Mouse (Mus musculus) lung, postnatal 25 days (tissue): ENCODE results near the gene Nufip1.

ENCODE experiments used
- DNase-seq: peaks from one replicate; pipeline ENCODE4 v3.0.0; 2022; ENCODE audit warnings: low spot score

Gene Nufip1

GRCm38 (mm10) chr14:76179343-76179742 lies 68.7 kb downstream of the Nufip1 start:
- DNase-seq: peak; percentile 31

GRCm38 (mm10) chr14:76185358-76185757 lies 74.7 kb downstream of the Nufip1 start:
- DNase-seq: no peak

DNA sequence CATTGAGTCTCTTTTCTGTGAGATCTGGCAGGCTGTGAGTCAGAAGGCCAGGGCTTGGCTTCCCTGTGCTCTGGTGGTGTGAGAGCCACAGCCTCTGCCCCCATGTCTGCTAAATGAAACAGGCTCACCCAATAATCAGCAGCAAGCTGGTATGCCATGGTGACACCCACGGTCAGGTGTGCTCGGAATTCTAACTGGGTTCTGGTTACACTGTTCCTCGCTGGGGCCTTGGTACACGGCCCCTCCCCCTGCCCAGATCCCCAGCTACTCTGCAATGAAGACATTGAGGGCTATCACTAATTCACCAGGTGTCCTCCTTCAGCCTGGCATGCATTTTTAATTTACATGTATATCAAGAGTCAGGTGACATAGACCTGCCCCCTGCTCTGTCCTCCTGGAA lies 75.6 kb downstream of the Nufip1 start:
- DNase-seq: no peak
